ENCODE assay signal across 9 mouse cellular contexts in the genomic region with DNA sequence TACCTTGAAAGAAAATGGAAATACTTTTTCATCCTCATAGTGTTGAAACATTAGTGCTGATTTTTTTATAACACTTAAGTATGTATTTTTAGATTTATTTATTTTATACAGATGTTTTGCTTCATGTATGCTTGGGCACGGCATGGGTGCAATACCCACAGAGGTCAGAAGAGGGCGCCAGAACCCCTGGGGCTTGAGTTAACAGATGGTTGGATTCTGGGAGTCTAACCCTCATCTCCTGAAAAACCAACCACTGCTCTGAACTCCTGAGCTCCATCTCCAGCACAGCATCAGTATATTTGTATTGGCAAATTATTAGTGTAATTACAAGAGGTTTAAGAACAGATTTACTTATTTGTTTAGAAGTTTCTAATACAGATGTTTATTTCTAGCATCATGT. TPM values are rescaled to one million over a fixed set of nuclear protein-coding genes. Genes with fewer than 3 reads are reported as not detected.
A peak's percentile ranks its signal among the peaks of the same experiment; 100 is the strongest.
DNase-seq lines count a peak whose midpoint lies in the region; ATAC-seq and TF ChIP-seq lines count a peak whose summit lies in the region.
"Had no signal": no experiment of that assay in that cellular context is flagged by ENCODE, and none has a peak within 500 bp of the region (broad histone marks: within the 10 kb centered on the region; RNA-seq: fewer than 3 reads in every experiment).

No protein-coding gene starts in this region.

- TF ChIP-seq POLR2A in kidney, adult 2 months (IDR thresholded peaks at IDR 0.05; ENCODE audit: low read depth, low read length): no peak
- TF ChIP-seq POLR2A in small intestine, adult 2 months (IDR thresholded peaks at IDR 0.05; ENCODE audit: low read depth, low read length): no peak

- H3K4me1 ChIP-seq in kidney, adult 2 months (ENCODE audit: control insufficient read depth, insufficient read depth, low read length): no peaks in the 10 kb centered on the region
- no peaks in the 10 kb centered on the region for H3K4me1 ChIP-seq in small intestine, adult 2 months (ENCODE audit: control insufficient read depth, insufficient read depth, insufficient read length, low read length)

- TF ChIP-seq CTCF in kidney, adult 2 months (conservative IDR thresholded peaks at IDR 0.05; ENCODE audit: insufficient read depth, insufficient read length, low read depth, low read length): peak; percentile 90
- TF ChIP-seq CTCF in small intestine, adult 2 months (IDR thresholded peaks at IDR 0.05; ENCODE audit: extremely low read depth, insufficient read length, insufficient replicate concordance, low read depth, low read length): peak; percentile 94; the same call in 1 of the 2 replicates

- H3K36me3 ChIP-seq in kidney, adult 2 months (ENCODE audit: control insufficient read depth, insufficient read depth, low read length): no peaks in the 10 kb centered on the region
- H3K36me3 ChIP-seq in small intestine, adult 2 months (ENCODE audit: control insufficient read depth, insufficient read depth, low read length): no peaks in the 10 kb centered on the region

- 0% methylated on average over 2 of the region's 2 CpGs for WGBS in kidney, adult 2 months
- 1% methylated on average over 2 of the region's 2 CpGs for WGBS in small intestine, adult 2 months

- H3K4me3 ChIP-seq in kidney, adult 2 months (ENCODE audit: insufficient read depth, low read depth, low read length): no peak overlapping the region
- no peak overlapping the region for H3K4me3 ChIP-seq in small intestine, adult 2 months (ENCODE audit: low read depth, low read length)

- peak; percentile 81 for ATAC-seq in erythroblast, adult 5-6 weeks (replicated peaks; ENCODE audit: low FRiP score, poor library complexity, severe bottlenecking)

- DNase-seq in cerebellum, adult 11-12 months: peak; percentile 27
- no peak for DNase-seq in cerebellum, adult 11 months
- DNase-seq in A20 (ENCODE audit: low read depth, low spot score): peak; percentile 70
- peak; percentile 82 for DNase-seq in adrenal gland, postnatal 14 days
- peak; percentile 74 for DNase-seq in kidney, adult 2 months
- peak; percentile 83 for DNase-seq in lung, postnatal 10 days

- H3K27me3 ChIP-seq in kidney, adult 2 months (replicated peaks; ENCODE audit: control insufficient read depth, insufficient read depth, low read length): no peaks in the 10 kb centered on the region
- no peaks in the 10 kb centered on the region for H3K27me3 ChIP-seq in small intestine, adult 2 months (ENCODE audit: control insufficient read depth, insufficient read depth, low read length)

- no peak overlapping the region for H3K27ac ChIP-seq in kidney, adult 2 months (ENCODE audit: insufficient read depth, low read depth, low read length)
- no peak overlapping the region for H3K27ac ChIP-seq in small intestine, adult 2 months (ENCODE audit: insufficient read depth, low read depth, low read length)

RNA-seq across cellular contexts. Expression of gene Gm13271, which starts 16.2 kb away (rescaled TPM):
- not detected in 2 replicates for total RNA-seq in adrenal gland, postnatal 14 days (2021)
- total RNA-seq in erythroblast, adult 5-6 weeks (2015; ENCODE audit: low replicate concordance): not detected in 2 replicates
- total RNA-seq in erythroblast, adult 5-6 weeks (2017; ENCODE audit: low replicate concordance): not detected in 2 replicates
- polyA plus RNA-seq in kidney, adult 2 months (2012; rRNA removed): not detected in 2 replicates
- not detected in 2 replicates for polyA plus RNA-seq in small intestine, adult 2 months (2012; rRNA removed)
- total RNA-seq: layer of hippocampus, adult 18-20 months had no signal

RNA-seq across cellular contexts. Expression of gene Klhl9, which starts 16.2 kb away (rescaled TPM):
- 72.3 and 74.9 TPM in 2 replicates for total RNA-seq in adrenal gland, postnatal 14 days (2021)
- 18.6 and 26.3 TPM in 2 replicates for total RNA-seq in erythroblast, adult 5-6 weeks (2015; ENCODE audit: low replicate concordance)
- total RNA-seq in erythroblast, adult 5-6 weeks (2017; ENCODE audit: low replicate concordance): 24.0 and 29.5 TPM in 2 replicates
- polyA plus RNA-seq in kidney, adult 2 months (2012; rRNA removed): 18.1 and 19.2 TPM in 2 replicates
- polyA plus RNA-seq in small intestine, adult 2 months (2012; rRNA removed): 6.5 and 11.3 TPM in 2 replicates

RNA-seq across cellular contexts. Expression of gene Gm26566, which starts 16.9 kb away (rescaled TPM):
- total RNA-seq in adrenal gland, postnatal 14 days (2021): 0.49 and 0.89 TPM in 2 replicates
- total RNA-seq in erythroblast, adult 5-6 weeks (2015; ENCODE audit: low replicate concordance): not detected in 2 replicates
- total RNA-seq in erythroblast, adult 5-6 weeks (2017; ENCODE audit: low replicate concordance): not detected in 2 replicates
- 0.26 and 0.34 TPM in 2 replicates for polyA plus RNA-seq in kidney, adult 2 months (2012; rRNA removed)
- polyA plus RNA-seq in small intestine, adult 2 months (2012; rRNA removed): 0.68 TPM in 1 of 2 replicates, not detected in the other

RNA-seq across cellular contexts. Expression of gene Gm13283, which starts 21.4 kb away (rescaled TPM):
- total RNA-seq in adrenal gland, postnatal 14 days (2021): not detected in 2 replicates
- total RNA-seq in erythroblast, adult 5-6 weeks (2015; ENCODE audit: low replicate concordance): not detected in 2 replicates
- not detected in 2 replicates for total RNA-seq in erythroblast, adult 5-6 weeks (2017; ENCODE audit: low replicate concordance)
- polyA plus RNA-seq in kidney, adult 2 months (2012; rRNA removed): 0.10 TPM in 1 of 2 replicates, not detected in the other
- polyA plus RNA-seq in small intestine, adult 2 months (2012; rRNA removed): 0.08 TPM in 2 replicates
- total RNA-seq: layer of hippocampus, adult 18-20 months had no signal

RNA-seq across cellular contexts. Expression of gene Gm13290, which starts 35.2 kb away (rescaled TPM):
- total RNA-seq in adrenal gland, postnatal 14 days (2021): not detected in 2 replicates
- not detected in 2 replicates for total RNA-seq in erythroblast, adult 5-6 weeks (2015; ENCODE audit: low replicate concordance)
- not detected in 2 replicates for total RNA-seq in erythroblast, adult 5-6 weeks (2017; ENCODE audit: low replicate concordance)
- polyA plus RNA-seq in kidney, adult 2 months (2012; rRNA removed): not detected in 2 replicates
- not detected in 2 replicates for polyA plus RNA-seq in small intestine, adult 2 months (2012; rRNA removed)
- total RNA-seq: layer of hippocampus, adult 18-20 months had no signal
